Mouse (Mus musculus): Measurements from ENCODE around the gene Git2. TPM values are rescaled to one million over a fixed set of nuclear protein-coding genes. Genes with fewer than 3 reads are reported as not detected.

Git2 gene
- polyA plus RNA-seq, 1 experiment: 42.0 TPM

DNA sequence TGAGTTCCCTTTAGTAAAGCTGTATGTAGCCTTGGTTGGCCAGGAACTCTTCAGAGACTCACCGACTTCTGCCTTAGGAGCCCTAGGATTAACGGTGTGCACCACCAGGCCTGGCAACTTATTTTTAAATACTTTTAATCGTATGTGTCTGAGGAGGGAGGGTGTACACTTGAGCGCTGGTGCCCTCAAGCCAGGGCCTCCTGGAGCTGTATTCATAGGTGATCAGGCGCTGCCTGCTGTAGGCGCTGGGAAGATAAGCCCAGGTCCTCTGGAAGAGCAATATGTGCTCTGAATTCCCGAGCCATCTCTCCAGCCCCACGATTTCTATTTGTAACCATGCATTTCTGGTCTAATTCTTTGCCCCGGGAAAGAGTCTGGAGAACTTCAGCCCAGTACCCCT is 31.7 kb upstream of the Git2 start:
- H3K36me3 ChIP-seq (ENCODE audit: control insufficient read depth, insufficient read depth, low read length, poor library complexity, severe bottlenecking): peaks cover 21% of the 10 kb centered on the region
- H3K4me3 ChIP-seq (ENCODE audit: low read depth, low read length): no peak overlapping the region
- peaks cover 3% of the 10 kb centered on the region for H3K4me1 ChIP-seq (ENCODE audit: control insufficient read depth, insufficient read depth, low read length)
- H3K9ac ChIP-seq (ENCODE audit: low read depth, poor library complexity, severe bottlenecking): no peak overlapping the region
- no peak for TF ChIP-seq EP300 (IDR thresholded peaks at IDR 0.05; ENCODE audit: insufficient read depth, low read depth, low read length)
- TF ChIP-seq POLR2A (IDR thresholded peaks at IDR 0.05; ENCODE audit: insufficient read depth, low read length): no peak
- TF ChIP-seq CTCF (IDR thresholded peaks at IDR 0.05; ENCODE audit: low read depth, low read length): no peak
- no peak overlapping the region for H3K27ac ChIP-seq (ENCODE audit: insufficient read depth, low read length)
- peaks cover 27% of the 10 kb centered on the region for H3K9me3 ChIP-seq (replicated peaks; ENCODE audit: control insufficient read depth, insufficient read depth, low read length, poor library complexity, severe bottlenecking)
- H3K27me3 ChIP-seq (ENCODE audit: control insufficient read depth, insufficient read depth, low read length, poor library complexity, severe bottlenecking): no peaks in the 10 kb centered on the region

DNA sequence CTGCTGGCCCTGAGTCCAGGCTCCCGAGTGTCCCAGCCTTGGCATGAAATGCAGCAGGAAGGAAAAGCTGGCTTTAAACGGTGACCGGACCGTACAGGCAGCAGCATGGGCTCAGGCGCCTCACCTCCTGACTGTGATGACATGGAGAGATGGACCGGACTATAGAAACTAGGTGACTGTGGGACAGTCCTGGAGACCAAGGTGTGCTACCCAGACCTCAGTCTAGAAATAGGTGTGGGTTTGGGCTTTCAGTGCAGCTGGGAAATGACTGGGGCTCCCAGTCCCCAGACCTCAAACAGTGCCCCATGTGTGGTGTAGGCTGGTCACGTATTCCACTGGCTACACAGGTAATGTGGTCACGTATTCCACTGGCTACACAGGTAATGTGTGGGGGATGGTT is 31.3 kb upstream of the Git2 start:
- peaks cover 27% of the 10 kb centered on the region for H3K9me3 ChIP-seq (replicated peaks; ENCODE audit: control insufficient read depth, insufficient read depth, low read length, poor library complexity, severe bottlenecking)
- H3K4me1 ChIP-seq (ENCODE audit: control insufficient read depth, insufficient read depth, low read length): peaks cover 3% of the 10 kb centered on the region
- no peak overlapping the region for H3K9ac ChIP-seq (ENCODE audit: low read depth, poor library complexity, severe bottlenecking)
- TF ChIP-seq POLR2A (IDR thresholded peaks at IDR 0.05; ENCODE audit: insufficient read depth, low read length) (no peak), CTCF (IDR thresholded peaks at IDR 0.05; ENCODE audit: low read depth, low read length) (no peak), EP300 (IDR thresholded peaks at IDR 0.05; ENCODE audit: insufficient read depth, low read depth, low read length) (no peak)
- peaks cover 21% of the 10 kb centered on the region for H3K36me3 ChIP-seq (ENCODE audit: control insufficient read depth, insufficient read depth, low read length, poor library complexity, severe bottlenecking)
- H3K4me3 ChIP-seq (ENCODE audit: low read depth, low read length): no peak overlapping the region
- H3K27ac ChIP-seq (ENCODE audit: insufficient read depth, low read length): no peak overlapping the region
- H3K27me3 ChIP-seq (ENCODE audit: control insufficient read depth, insufficient read depth, low read length, poor library complexity, severe bottlenecking): no peaks in the 10 kb centered on the region

GRCm38 (mm10) chr5:114805436-114806350 is 30.4 kb upstream of the Git2 start:
- Histone ChIP-seq H3K4me1 (ENCODE audit: control insufficient read depth, insufficient read depth, low read length) (peaks cover 3% of the 10 kb centered on the region), H3K9me3 (replicated peaks; ENCODE audit: control insufficient read depth, insufficient read depth, low read length, poor library complexity, severe bottlenecking) (peaks cover 27% of the 10 kb centered on the region), H3K4me3 (ENCODE audit: low read depth, low read length) (no peak overlapping the region), H3K36me3 (ENCODE audit: control insufficient read depth, insufficient read depth, low read length, poor library complexity, severe bottlenecking) (peaks cover 21% of the 10 kb centered on the region), H3K27me3 (ENCODE audit: control insufficient read depth, insufficient read depth, low read length, poor library complexity, severe bottlenecking) (no peaks in the 10 kb centered on the region), H3K9ac (ENCODE audit: low read depth, poor library complexity, severe bottlenecking) (no peak overlapping the region), H3K27ac (ENCODE audit: insufficient read depth, low read length) (no peak overlapping the region)
- TF ChIP-seq EP300 (IDR thresholded peaks at IDR 0.05; ENCODE audit: insufficient read depth, low read depth, low read length): no peak
- TF ChIP-seq POLR2A (IDR thresholded peaks at IDR 0.05; ENCODE audit: insufficient read depth, low read length): no peak
- TF ChIP-seq CTCF (IDR thresholded peaks at IDR 0.05; ENCODE audit: low read depth, low read length): no peak

- peaks cover 21% of the 10 kb centered on the region for H3K36me3 ChIP-seq (ENCODE audit: control insufficient read depth, insufficient read depth, low read length, poor library complexity, severe bottlenecking)
- H3K27ac ChIP-seq (ENCODE audit: insufficient read depth, low read length): no peak overlapping the region
- no peak overlapping the region for H3K4me3 ChIP-seq (ENCODE audit: low read depth, low read length)
- peaks cover 3% of the 10 kb centered on the region for H3K4me1 ChIP-seq (ENCODE audit: control insufficient read depth, insufficient read depth, low read length)
- TF ChIP-seq CTCF (IDR thresholded peaks at IDR 0.05; ENCODE audit: low read depth, low read length): peak; percentile 38
- no peak for TF ChIP-seq POLR2A (IDR thresholded peaks at IDR 0.05; ENCODE audit: insufficient read depth, low read length)
- TF ChIP-seq EP300 (IDR thresholded peaks at IDR 0.05; ENCODE audit: insufficient read depth, low read depth, low read length): no peak
- no peak overlapping the region for H3K9ac ChIP-seq (ENCODE audit: low read depth, poor library complexity, severe bottlenecking)
- H3K27me3 ChIP-seq (ENCODE audit: control insufficient read depth, insufficient read depth, low read length, poor library complexity, severe bottlenecking): no peaks in the 10 kb centered on the region
- H3K9me3 ChIP-seq (replicated peaks; ENCODE audit: control insufficient read depth, insufficient read depth, low read length, poor library complexity, severe bottlenecking): peaks cover 27% of the 10 kb centered on the region
These were observed 29.6 kb upstream of the Git2 start for GRCm38 (mm10) chr5:114804958-114805357.

DNA sequence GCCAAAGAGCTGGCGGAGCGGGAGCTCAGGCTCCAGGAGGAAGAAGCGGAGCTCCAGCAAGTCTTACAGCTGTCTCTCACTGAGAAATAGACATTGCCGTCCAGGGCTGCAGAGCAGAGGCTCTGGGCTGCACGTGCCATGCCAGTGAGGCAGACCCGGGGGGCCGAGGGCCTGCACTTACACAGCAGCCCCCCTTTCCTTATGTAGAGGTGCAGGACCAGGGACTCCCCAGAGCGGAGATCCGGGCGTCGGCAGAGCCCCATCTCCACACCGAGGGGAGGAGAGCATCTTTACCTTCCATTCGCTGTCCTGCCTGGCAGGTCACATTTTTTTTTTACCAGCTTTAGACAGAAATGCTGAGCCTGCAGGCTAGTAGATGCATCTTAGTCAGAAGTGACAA is 29.0 kb upstream of the Git2 start:
- TF ChIP-seq CTCF (IDR thresholded peaks at IDR 0.05; ENCODE audit: low read depth, low read length): no peak
- no peak for TF ChIP-seq POLR2A (IDR thresholded peaks at IDR 0.05; ENCODE audit: insufficient read depth, low read length)
- TF ChIP-seq EP300 (IDR thresholded peaks at IDR 0.05; ENCODE audit: insufficient read depth, low read depth, low read length): no peak
- Histone ChIP-seq H3K4me1 (ENCODE audit: control insufficient read depth, insufficient read depth, low read length) (peaks cover 3% of the 10 kb centered on the region), H3K4me3 (ENCODE audit: low read depth, low read length) (no peak overlapping the region), H3K36me3 (ENCODE audit: control insufficient read depth, insufficient read depth, low read length, poor library complexity, severe bottlenecking) (peaks cover 21% of the 10 kb centered on the region), H3K27ac (ENCODE audit: insufficient read depth, low read length) (no peak overlapping the region), H3K9ac (ENCODE audit: low read depth, poor library complexity, severe bottlenecking) (no peak overlapping the region), H3K27me3 (ENCODE audit: control insufficient read depth, insufficient read depth, low read length, poor library complexity, severe bottlenecking) (no peaks in the 10 kb centered on the region), H3K9me3 (replicated peaks; ENCODE audit: control insufficient read depth, insufficient read depth, low read length, poor library complexity, severe bottlenecking) (peaks cover 27% of the 10 kb centered on the region)

DNA sequence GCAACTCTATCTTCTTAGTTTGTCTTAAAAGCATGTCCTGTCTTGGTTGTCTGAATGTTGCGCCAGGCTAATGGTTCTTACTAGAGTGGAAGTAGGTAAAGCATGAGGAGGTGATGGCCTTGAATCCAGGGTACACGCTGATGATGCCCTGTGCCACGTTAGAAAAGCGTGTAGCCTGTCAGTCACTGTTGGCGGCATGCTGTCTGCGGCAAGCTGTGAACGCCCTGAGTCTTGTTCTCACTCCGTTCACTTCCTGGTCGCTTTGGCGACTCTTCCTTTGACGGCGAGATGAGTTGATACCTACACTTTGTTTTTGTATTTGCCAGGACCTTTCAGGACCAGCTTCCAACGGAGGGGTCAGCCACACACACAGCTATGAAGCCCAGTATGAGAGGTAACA is 27.9 kb upstream of the Git2 start:
- Histone ChIP-seq H3K4me1 (ENCODE audit: control insufficient read depth, insufficient read depth, low read length) (peaks cover 3% of the 10 kb centered on the region), H3K36me3 (ENCODE audit: control insufficient read depth, insufficient read depth, low read length, poor library complexity, severe bottlenecking) (peaks cover 17% of the 10 kb centered on the region), H3K27ac (ENCODE audit: insufficient read depth, low read length) (no peak overlapping the region), H3K9ac (ENCODE audit: low read depth, poor library complexity, severe bottlenecking) (no peak overlapping the region), H3K4me3 (ENCODE audit: low read depth, low read length) (no peak overlapping the region), H3K9me3 (replicated peaks; ENCODE audit: control insufficient read depth, insufficient read depth, low read length, poor library complexity, severe bottlenecking) (peaks cover 27% of the 10 kb centered on the region), H3K27me3 (ENCODE audit: control insufficient read depth, insufficient read depth, low read length, poor library complexity, severe bottlenecking) (no peaks in the 10 kb centered on the region)
- TF ChIP-seq EP300 (IDR thresholded peaks at IDR 0.05; ENCODE audit: insufficient read depth, low read depth, low read length) (no peak), CTCF (IDR thresholded peaks at IDR 0.05; ENCODE audit: low read depth, low read length) (no peak), POLR2A (IDR thresholded peaks at IDR 0.05; ENCODE audit: insufficient read depth, low read length) (no peak)

Measured in ES-Bruce4 (cell line).